Mouse (Mus musculus) lung, embryonic 16.5 days (tissue): ENCODE data around the gene Rgs12. TPM values are rescaled to one million over a fixed set of nuclear protein-coding genes. Genes with fewer than 3 reads are reported as not detected.

Experiments
- ATAC-seq: fragments of 200-750 bp; cut with Nextera tagmentation; 2 replicates; pipeline ENCODE4 v1.8.0; 2017; ENCODE audit warnings: low read depth, mild to moderate bottlenecking, moderate library complexity
- H3K27ac ChIP-seq: fragments of 300-500 bp; sonication (generic); 2 replicates; pipeline ENCODE4 v1.5.1; 2014; ENCODE audit warnings: mild to moderate bottlenecking, control low read depth, low read length
- H3K27me3 ChIP-seq: fragments of 300-500 bp; sonication (generic); 2 replicates; pipeline ENCODE4 v1.6.1; 2014; ENCODE audit warnings: low read depth, low read length, mixed read lengths; ENCODE audit not compliant: control insufficient read depth, insufficient read depth
- H3K36me3 ChIP-seq: fragments of 300-500 bp; sonication (generic); 2 replicates; pipeline ENCODE4 v1.6.1; 2014; ENCODE audit warnings: low read length; ENCODE audit not compliant: control insufficient read depth, insufficient read depth
- H3K4me1 ChIP-seq: fragments of 300-500 bp; sonication (generic); replicated peaks from 2 replicates; pipeline ENCODE4 v1.6.1; 2014; ENCODE audit warnings: low read length, mixed read lengths; ENCODE audit not compliant: control insufficient read depth, insufficient read depth
- H3K4me2 ChIP-seq: fragments of 300-500 bp; sonication (generic); 2 replicates; pipeline ENCODE4 v1.6.1; 2014; ENCODE audit warnings: low read depth, low read length, control low read depth
- H3K4me3 ChIP-seq: fragments of 300-500 bp; sonication (generic); 2 replicates; pipeline ENCODE4 v1.5.1; 2014; ENCODE audit warnings: mild to moderate bottlenecking, low read length, control low read depth
- H3K9ac ChIP-seq: fragments of 300-500 bp; sonication (generic); 2 replicates; pipeline ENCODE4 v1.6.1; 2014; ENCODE audit warnings: low read length, control low read depth
- H3K9me3 ChIP-seq: fragments of 300-500 bp; sonication (generic); 2 replicates; pipeline ENCODE4 v1.6.1; 2016; ENCODE audit warnings: low read length; ENCODE audit not compliant: control insufficient read depth
- WGBS: fragments of 180-500 bp; shearing (Covaris S2); extraction: QIAGEN DNeasy Blood & Tissue Kit; methylation state at CpG from one replicate; pipeline ENCODE4 v1.1.7; 2014; 5-methylcytosine and 5-hydroxymethylcytosine counted together
- polyA plus RNA-seq: library from polyadenylated mRNA; unstranded; fragments of >200 nt; fragmentation: Nextera tagmentation; extraction: Ambion mirVana; gene quantifications from 2 replicates; pipeline ENCODE4 v1.2.1, GENCODE M21; 2015

Rgs12 gene
- polyA plus RNA-seq, 1 experiment from 2014 or later = 34.7 TPM

DNA sequence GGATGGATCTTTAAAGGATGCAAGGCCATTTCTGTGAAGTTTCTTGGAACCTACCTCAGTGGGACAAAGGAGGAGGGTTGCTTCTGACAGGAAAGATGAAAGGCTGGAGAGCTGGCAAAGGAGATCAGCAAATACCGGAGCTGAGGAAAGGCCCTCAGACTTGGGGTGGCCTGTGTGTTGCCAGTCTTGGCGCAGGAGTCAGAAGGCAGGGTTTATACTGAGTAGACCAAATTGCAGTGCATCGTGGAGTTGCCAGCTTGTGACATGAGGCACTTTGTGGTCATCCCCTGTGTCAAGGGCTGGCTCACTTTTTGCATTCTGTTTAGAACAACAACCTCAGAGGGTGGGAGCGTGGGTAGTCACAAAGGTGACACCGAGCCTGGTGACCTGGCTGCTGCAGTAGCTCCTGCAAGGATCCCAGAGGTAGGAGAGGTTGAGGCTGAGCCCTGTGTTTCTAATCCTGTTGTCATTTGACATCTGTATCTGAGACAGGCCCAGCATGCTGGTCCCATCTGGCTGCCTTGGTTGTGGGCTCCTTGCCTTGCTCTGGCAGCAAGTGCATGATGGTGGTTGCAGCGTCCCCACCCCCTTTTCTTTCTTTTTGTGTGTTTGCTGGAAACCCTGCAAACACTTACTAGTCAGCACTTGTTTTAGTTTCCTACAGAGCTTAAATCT, 1.4 kb downstream of the Rgs12 start:
- peak overlapping the region; percentile 96 for H3K9ac ChIP-seq
- peak overlapping the region; percentile 82 for H3K4me2 ChIP-seq

GRCm38 (mm10) chr5:34951161-34951834, 2.1 kb downstream of the Rgs12 start:
- 85% methylated on average over 8 of the region's 8 CpGs for WGBS
- Histone ChIP-seq H3K27me3 (no peaks in the 10 kb centered on the region; the same call in 1 of the 2 replicates), H3K9me3 (no peaks in the 10 kb centered on the region), H3K36me3 (no peaks in the 10 kb centered on the region), H3K9ac (no peak overlapping the region), H3K27ac (0 out of 2 replicates have a peak overlapping the region, but pooled peaks have one; percentile 12), H3K4me3 (no peak overlapping the region), H3K4me1 (peaks cover 30% of the 10 kb centered on the region), H3K4me2 (no peak overlapping the region)
- ATAC-seq = no peak

More for the DNA sequence above, 1.4 kb downstream of the Rgs12 start:
- no peak for ATAC-seq
- no peaks in the 10 kb centered on the region; the same call in 1 of the 2 replicates for H3K27me3 ChIP-seq
- H3K4me1 ChIP-seq = peaks cover 23% of the 10 kb centered on the region
- H3K9me3 ChIP-seq = no peaks in the 10 kb centered on the region
- no peak overlapping the region; the same call in 1 of the 2 replicates for H3K27ac ChIP-seq
- no peaks in the 10 kb centered on the region for H3K36me3 ChIP-seq
- peak overlapping the region; percentile 88 for H3K4me3 ChIP-seq
- 54% methylated on average over 6 of the region's 6 CpGs for WGBS

DNA sequence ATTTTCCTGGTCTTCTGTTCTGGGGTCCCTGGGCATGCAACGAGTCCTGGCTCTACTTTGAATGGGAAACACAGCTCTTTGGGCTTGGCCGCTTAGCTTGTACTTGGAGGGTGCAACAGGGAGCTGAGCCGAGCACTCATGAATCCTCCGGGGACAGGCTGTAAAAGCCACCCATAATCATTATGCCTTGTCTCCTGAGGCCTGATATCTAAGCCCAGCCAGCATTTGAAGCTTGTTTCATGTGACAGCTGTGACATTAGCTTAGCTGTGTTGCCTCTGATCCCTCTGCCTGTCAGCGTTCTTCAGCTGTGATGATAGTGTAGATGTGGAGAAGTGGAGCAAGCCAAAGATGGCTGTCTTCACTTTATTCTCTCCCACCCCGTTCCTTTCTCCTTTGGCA, 5.3 kb downstream of the Rgs12 start:
- H3K9me3 ChIP-seq = no peaks in the 10 kb centered on the region
- H3K27me3 ChIP-seq = no peaks in the 10 kb centered on the region
- no peak overlapping the region for H3K4me3 ChIP-seq
- 68% methylated on average over 6 of the region's 6 CpGs for WGBS
- H3K9ac ChIP-seq = no peak overlapping the region
- no peak for ATAC-seq
- no peak overlapping the region for H3K4me2 ChIP-seq
- peaks cover 41% of the 10 kb centered on the region for H3K4me1 ChIP-seq
- no peaks in the 10 kb centered on the region for H3K36me3 ChIP-seq
- no peak overlapping the region for H3K27ac ChIP-seq

- Histone ChIP-seq H3K4me1 (peaks cover 34% of the 10 kb centered on the region), H3K9ac (no peak overlapping the region), H3K27me3 (no peaks in the 10 kb centered on the region), H3K36me3 (no peaks in the 10 kb centered on the region), H3K27ac (no peak overlapping the region), H3K4me2 (no peak overlapping the region), H3K4me3 (no peak overlapping the region), H3K9me3 (no peaks in the 10 kb centered on the region)
- ATAC-seq = peak; percentile 30; the same call in 1 of the 2 replicates
- 29% methylated on average over 5 of the region's 5 CpGs for WGBS
These were observed 6.4 kb downstream of the Rgs12 start for GRCm38 (mm10) chr5:34955630-34956029.

DNA sequence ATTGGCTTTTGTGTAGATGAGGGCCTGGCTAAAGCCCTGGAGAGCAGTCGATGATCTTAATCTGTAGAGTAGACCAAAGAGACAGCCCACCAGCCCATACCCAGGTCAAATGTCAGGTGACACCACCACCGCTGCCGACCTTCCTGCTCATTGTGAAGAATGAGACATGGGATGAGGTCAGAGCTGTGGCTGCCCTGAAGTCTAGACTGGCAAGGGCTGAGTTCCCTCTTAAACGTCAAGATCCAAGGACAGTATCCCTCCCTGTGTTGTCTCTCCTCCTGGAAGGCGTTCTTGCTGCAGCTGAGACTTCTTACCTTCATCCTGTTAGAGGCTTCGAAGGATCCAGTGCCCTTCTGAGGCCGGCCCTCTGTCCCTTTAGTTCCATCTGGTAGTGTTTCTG, 6.9 kb downstream of the Rgs12 start:
- Histone ChIP-seq H3K4me3 (no peak overlapping the region), H3K4me2 (no peak overlapping the region), H3K9ac (no peak overlapping the region), H3K9me3 (no peaks in the 10 kb centered on the region), H3K4me1 (peaks cover 29% of the 10 kb centered on the region), H3K27me3 (no peaks in the 10 kb centered on the region), H3K36me3 (no peaks in the 10 kb centered on the region), H3K27ac (no peak overlapping the region)
- 65% methylated on average over 7 of the region's 7 CpGs for WGBS
- ATAC-seq = no peak

GRCm38 (mm10) chr5:34957015-34957414, 7.8 kb downstream of the Rgs12 start:
- no peak overlapping the region for H3K4me3 ChIP-seq
- H3K9ac ChIP-seq = no peak overlapping the region; the same call in 1 of the 2 replicates
- no peaks in the 10 kb centered on the region for H3K9me3 ChIP-seq
- ATAC-seq = peak; percentile 60
- peak overlapping the region; percentile 18; the same call in 1 of the 2 replicates for H3K27ac ChIP-seq
- H3K4me2 ChIP-seq = no peak overlapping the region
- H3K36me3 ChIP-seq = no peaks in the 10 kb centered on the region
- H3K4me1 ChIP-seq = peaks cover 24% of the 10 kb centered on the region
- 39% methylated on average over 2 of the region's 2 CpGs for WGBS
- no peaks in the 10 kb centered on the region for H3K27me3 ChIP-seq

DNA sequence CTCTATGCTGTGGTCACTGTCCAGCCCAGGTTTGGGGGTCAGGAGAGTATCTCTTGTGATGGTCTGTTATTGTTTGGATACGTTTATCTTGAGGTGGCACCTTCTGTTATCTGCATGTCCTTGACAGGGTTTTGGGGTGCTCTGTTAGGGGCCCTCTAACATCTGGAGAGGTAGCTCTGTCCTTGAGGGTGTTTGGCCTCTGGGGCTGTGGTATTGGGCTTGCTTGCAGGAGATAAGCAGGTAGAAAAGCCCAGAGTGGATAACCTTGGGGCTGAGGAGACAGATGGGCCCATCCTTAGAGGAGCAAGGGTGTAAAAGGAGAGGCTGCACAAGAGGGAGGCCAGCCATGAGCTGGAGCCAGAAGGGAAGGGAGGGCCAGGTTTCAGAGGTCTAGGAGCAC, 10.8 kb downstream of the Rgs12 start:
- 44% methylated on average over 1 of the region's 1 CpGs for WGBS
- peaks cover 23% of the 10 kb centered on the region for H3K4me1 ChIP-seq
- no peak for ATAC-seq

DNA sequence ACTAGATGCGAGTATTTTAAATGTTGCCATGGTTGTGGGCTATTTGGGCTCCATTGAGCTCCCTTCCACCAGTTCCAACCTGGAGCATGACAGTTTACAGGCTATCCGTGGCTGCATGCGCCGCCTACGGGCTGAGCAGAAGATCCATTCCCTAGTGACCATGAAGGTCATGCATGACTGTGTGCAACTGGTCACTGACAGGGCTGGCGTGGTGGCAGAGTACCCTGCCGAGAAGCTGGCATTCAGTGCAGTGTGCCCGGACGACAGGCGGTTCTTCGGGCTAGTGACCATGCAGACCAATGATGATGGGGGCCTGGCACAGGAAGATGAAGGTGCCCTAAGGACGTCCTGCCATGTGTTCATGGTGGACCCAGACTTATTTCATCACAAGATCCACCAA, 16.3 kb downstream of the Rgs12 start:
- no peaks in the 10 kb centered on the region for H3K9me3 ChIP-seq
- H3K27ac ChIP-seq = no peak overlapping the region
- H3K4me3 ChIP-seq = no peak overlapping the region
- H3K9ac ChIP-seq = no peak overlapping the region
- no peaks in the 10 kb centered on the region for H3K27me3 ChIP-seq
- no peak overlapping the region for H3K4me2 ChIP-seq
- WGBS = 93% methylated on average over 12 of the region's 12 CpGs
- peaks cover 25% of the 10 kb centered on the region for H3K36me3 ChIP-seq
- no peaks in the 10 kb centered on the region for H3K4me1 ChIP-seq
- ATAC-seq = no peak

More for the DNA sequence above, 10.8 kb downstream of the Rgs12 start:
- no peaks in the 10 kb centered on the region for H3K27me3 ChIP-seq
- H3K36me3 ChIP-seq = no peaks in the 10 kb centered on the region; the same call in 1 of the 2 replicates
- H3K27ac ChIP-seq = no peak overlapping the region
- H3K4me3 ChIP-seq = no peak overlapping the region
- H3K9ac ChIP-seq = no peak overlapping the region
- no peak overlapping the region for H3K4me2 ChIP-seq
- no peaks in the 10 kb centered on the region for H3K9me3 ChIP-seq

- peak; percentile 76 for ATAC-seq
These were observed 19.1 kb downstream of the Rgs12 start for GRCm38 (mm10) chr5:34968386-34968785.

More at GRCm38 (mm10) chr5:34968386-34968785, 19.1 kb downstream of the Rgs12 start:
- Histone ChIP-seq H3K9me3 (no peaks in the 10 kb centered on the region), H3K9ac (no peak overlapping the region), H3K27ac (peak overlapping the region; percentile 49), H3K27me3 (no peaks in the 10 kb centered on the region), H3K36me3 (peaks cover 30% of the 10 kb centered on the region), H3K4me1 (no peaks in the 10 kb centered on the region), H3K4me2 (no peak overlapping the region), H3K4me3 (no peak overlapping the region)
- WGBS = 70% methylated on average over 5 of the region's 5 CpGs
